Mouse (Mus musculus): ENCODE results near the gene Abcc6.

GRCm38 (mm10) chr7:45986893-45987292 is 43.2 kb downstream of the Abcc6 start:
- TF ChIP-seq CTCF (IDR thresholded peaks at IDR 0.05; ENCODE audit: low read depth, low read length) (no peak), POLR2AphosphoS5 (IDR thresholded peaks at IDR 0.05; ENCODE audit: insufficient replicate concordance, low read depth, low read length) (no peak), GATA1 (IDR thresholded peaks at IDR 0.05; ENCODE audit: borderline replicate concordance, low read length) (no peak), TAL1 (conservative IDR thresholded peaks at IDR 0.05; ENCODE audit: low read depth, low read length) (no peak)
